Mouse (Mus musculus) erythroblast, embryonic 14.5 days (primary cell): ENCODE measurements around the gene Nelfb.

Experiments used
- GATA1 ChIP-seq: IDR thresholded peaks from 2 replicates; pipeline ENCODE4 v1.6.1; 2012; ENCODE audit warnings: low read length, inconsistent platforms, mixed read lengths
- TAL1 ChIP-seq: IDR thresholded peaks from 3 replicates; pipeline ENCODE4 v1.6.1; 2012; ENCODE audit warnings: low read length, inconsistent platforms, mixed read lengths

DNA sequence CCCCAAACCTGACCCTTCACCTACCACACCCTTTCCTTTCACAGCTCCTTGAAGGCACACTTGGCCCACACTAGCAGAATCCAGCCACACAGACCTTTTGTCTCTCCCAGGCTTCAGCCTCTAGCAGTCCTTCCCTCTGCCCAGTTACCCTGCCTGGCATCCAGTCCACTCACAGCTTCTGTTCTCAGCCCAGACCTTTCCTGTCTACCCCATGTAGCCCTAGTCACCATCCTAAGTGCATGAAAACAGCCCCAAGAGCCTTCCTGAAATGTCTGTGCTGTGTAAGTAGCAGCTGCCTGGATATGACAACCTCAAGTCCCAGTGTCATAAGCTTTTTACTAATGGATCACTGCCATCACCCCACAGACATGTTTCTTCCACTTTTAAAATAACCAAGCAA, 13.3 kb downstream of the Nelfb start:
- no peak for TF ChIP-seq GATA1
- no peak for TF ChIP-seq TAL1
